Mouse (Mus musculus): ENCODE data around the gene Cnih2.
"Not testable (repeated sequence)": the region's sequence is repeated elsewhere in the genome, so short reads cannot be mapped to it uniquely, and the experiment has no call there.

The Cnih2 gene

GRCm38 (mm10) chr19:5093481-5094242, 4.7 kb downstream of the Cnih2 start:
- no peak for DNase-seq

GRCm38 (mm10) chr19:5092083-5092482, 6.2 kb downstream of the Cnih2 start:
- DNase-seq, result no peak

- DNase-seq, result no peak
Observed at GRCm38 (mm10) chr19:5089324-5089723, 9.0 kb downstream of the Cnih2 start.

- DNase-seq, result peak; percentile 82 to 95
Observed at GRCm38 (mm10) chr19:5087884-5088728, 10.2 kb downstream of the Cnih2 start, which contains the start of gene Yif1a. Gene Yif1a (plus strand): TSS chr19:5088538.

- not testable (repeated sequence) for DNase-seq
Observed at GRCm38 (mm10) chr19:5086533-5086932, 11.8 kb downstream of the Cnih2 start.

GRCm38 (mm10) chr19:5085145-5085863, 13.0 kb downstream of the Cnih2 start, which contains the start of gene Tmem151a:
Gene Tmem151a (minus strand): TSS chr19:5085531.
- no peak for DNase-seq

- DNase-seq, result no peak
Observed at GRCm38 (mm10) chr19:5084834-5085144, 13.5 kb downstream of the Cnih2 start.

GRCm38 (mm10) chr19:5083961-5084833, 14.1 kb downstream of the Cnih2 start:
- no peak for DNase-seq

- no peak for DNase-seq
Observed at GRCm38 (mm10) chr19:5082596-5082995, 15.7 kb downstream of the Cnih2 start.

GRCm38 (mm10) chr19:5082005-5082404, 16.3 kb downstream of the Cnih2 start:
- DNase-seq, result no peak

- DNase-seq, result no peak
Observed at GRCm38 (mm10) chr19:5079279-5079678, 19.0 kb downstream of the Cnih2 start.

GRCm38 (mm10) chr19:5073518-5073917, 24.8 kb downstream of the Cnih2 start:
- no peak for DNase-seq

- no peak for DNase-seq
Observed at GRCm38 (mm10) chr19:5073028-5073427, 25.3 kb downstream of the Cnih2 start.

GRCm38 (mm10) chr19:5072389-5073019, 25.8 kb downstream of the Cnih2 start:
- no peak for DNase-seq

- no peak for DNase-seq
Observed at GRCm38 (mm10) chr19:5071545-5072369, 26.6 kb downstream of the Cnih2 start.

- DNase-seq, result no peak
Observed at GRCm38 (mm10) chr19:5071077-5071476, 27.2 kb downstream of the Cnih2 start.

GRCm38 (mm10) chr19:5069978-5070377, 28.3 kb downstream of the Cnih2 start:
- no peak for DNase-seq

GRCm38 (mm10) chr19:5069486-5069885, 28.8 kb downstream of the Cnih2 start:
- DNase-seq, result no peak

GRCm38 (mm10) chr19:5068570-5069234, 29.6 kb downstream of the Cnih2 start:
- no peak for DNase-seq

GRCm38 (mm10) chr19:5067867-5068569, 30.3 kb downstream of the Cnih2 start, which contains the start of gene Cd248:
Gene Cd248 (plus strand): TSS chr19:5068078.
- no peak for DNase-seq

All from thymus, adult 18-20 months (tissue).